Mouse (Mus musculus) liver (tissue): ENCODE measurements around the gene Tmbim4.

Experiments used
- DNase-seq: peaks from one replicate; pipeline ENCODE4 v3.0.0-alpha.2; 2020; ENCODE audit warnings: mixed read lengths

Gene Tmbim4

GRCm38 (mm10) chr10:120201131-120201921 lies at the start of gene Tmbim4:
Gene Tmbim4, plus strand, starts transcription at chr10:120201590.
- peak; percentile 75 for DNase-seq

GRCm38 (mm10) chr10:120151672-120152071 lies 49.7 kb upstream of the Tmbim4 start:
- no peak for DNase-seq

- no peak for DNase-seq
Observed at GRCm38 (mm10) chr10:120153911-120154310, 47.5 kb upstream of the Tmbim4 start.

GRCm38 (mm10) chr10:120160533-120160932 lies 40.9 kb upstream of the Tmbim4 start:
- no peak for DNase-seq

GRCm38 (mm10) chr10:120162840-120163239 lies 38.5 kb upstream of the Tmbim4 start:
- DNase-seq: no peak

GRCm38 (mm10) chr10:120163490-120163889 lies 37.9 kb upstream of the Tmbim4 start:
- no peak for DNase-seq

GRCm38 (mm10) chr10:120164931-120165792 lies 36.2 kb upstream of the Tmbim4 start:
- no peak for DNase-seq

- DNase-seq: no peak
Observed at GRCm38 (mm10) chr10:120165793-120166503, 35.4 kb upstream of the Tmbim4 start.

GRCm38 (mm10) chr10:120168070-120168469 lies 33.3 kb upstream of the Tmbim4 start:
- DNase-seq: no peak

GRCm38 (mm10) chr10:120169064-120169463 lies 32.3 kb upstream of the Tmbim4 start:
- DNase-seq: peak; percentile 16

- no peak for DNase-seq
Observed at GRCm38 (mm10) chr10:120169841-120170240, 31.5 kb upstream of the Tmbim4 start.

GRCm38 (mm10) chr10:120170277-120170676 lies 31.1 kb upstream of the Tmbim4 start:
- DNase-seq: no peak

GRCm38 (mm10) chr10:120171340-120171739 lies 30.1 kb upstream of the Tmbim4 start:
- no peak for DNase-seq

- no peak for DNase-seq
Observed at GRCm38 (mm10) chr10:120174192-120174705, 27.1 kb upstream of the Tmbim4 start.

- DNase-seq: no peak
Observed at GRCm38 (mm10) chr10:120182887-120183286, 18.5 kb upstream of the Tmbim4 start.

- no peak for DNase-seq
Observed at GRCm38 (mm10) chr10:120183342-120183741, 18.0 kb upstream of the Tmbim4 start.

GRCm38 (mm10) chr10:120188513-120188912 lies 12.9 kb upstream of the Tmbim4 start:
- no peak for DNase-seq

GRCm38 (mm10) chr10:120189276-120189675 lies 12.1 kb upstream of the Tmbim4 start:
- DNase-seq: no peak

GRCm38 (mm10) chr10:120189782-120190181 lies 11.6 kb upstream of the Tmbim4 start:
- DNase-seq: no peak

GRCm38 (mm10) chr10:120191165-120191564 lies 10.2 kb upstream of the Tmbim4 start:
- no peak for DNase-seq

- DNase-seq: no peak
Observed at GRCm38 (mm10) chr10:120192278-120192677, 9.1 kb upstream of the Tmbim4 start.

- DNase-seq: no peak
Observed at GRCm38 (mm10) chr10:120193255-120193654, 8.1 kb upstream of the Tmbim4 start.
